Comparison of ENCODE assay signal across 12 mouse cellular contexts in the genomic region with DNA sequence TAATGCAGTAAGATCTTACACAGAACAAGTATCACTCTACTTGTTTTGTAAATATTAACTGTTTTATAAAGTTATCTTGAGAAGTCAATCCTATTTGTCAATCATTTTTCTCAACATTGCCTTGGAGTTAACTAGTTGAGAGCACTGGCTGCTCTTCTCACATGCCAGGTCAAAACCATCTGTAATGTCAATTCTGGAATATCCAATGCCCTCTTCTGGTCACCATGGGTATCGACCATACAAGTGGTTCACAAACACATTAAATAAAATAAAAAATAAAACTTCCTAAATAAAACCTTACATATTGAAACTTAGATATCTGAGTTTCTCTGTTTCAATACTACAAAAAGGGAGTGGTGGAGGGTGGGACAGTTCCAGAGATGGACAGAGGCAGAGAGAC.
A peak's percentile ranks its signal among the peaks of the same experiment; 100 is the strongest.
DNase-seq lines count a peak whose midpoint lies in the region; ATAC-seq and TF ChIP-seq lines count a peak whose summit lies in the region.
"Had no signal": no experiment of that assay in that cellular context is flagged by ENCODE, and none has a peak within 500 bp of the region (broad histone marks: within the 10 kb centered on the region; RNA-seq: fewer than 3 reads in every experiment).

No protein-coding gene starts in this region.

- DNase-seq in hindbrain, postnatal 0 days (ENCODE audit: low spot score): no peak
- DNase-seq in thymus, postnatal 0 days (ENCODE audit: low spot score): peak; percentile 8
- no peak for DNase-seq in thymus, adult 18-20 months
- DNase-seq in R1 (ENCODE audit: low read depth, low spot score): peak; percentile 6
- DNase-seq in splenic B cell, adult 2 months (ENCODE audit: low read depth, low spot score): peak; percentile 19
- DNase-seq in adrenal gland, adult 8-10 months: no peak
- DNase-seq: liver, embryonic 13.5 days; right cerebral cortex, postnatal 14 days had no signal

- H3K36me3 ChIP-seq in hindbrain, postnatal 0 days (ENCODE audit: insufficient read depth, low read length): no peaks in the 10 kb centered on the region
- H3K36me3 ChIP-seq in hindbrain, embryonic 16.5 days (ENCODE audit: control insufficient read depth, insufficient read depth, low read length): no peaks in the 10 kb centered on the region
- no peaks in the 10 kb centered on the region for H3K36me3 ChIP-seq in splenic B cell, adult 2 months (ENCODE audit: control insufficient read depth, insufficient read depth, low read length, poor library complexity, severe bottlenecking)
- H3K36me3 ChIP-seq: liver, embryonic 13.5 days; neural tube, embryonic 13.5 days had no signal

- H3K4me2 ChIP-seq in hindbrain, postnatal 0 days (ENCODE audit: low read depth, low read length): no peak overlapping the region
- H3K4me2 ChIP-seq in hindbrain, embryonic 16.5 days (ENCODE audit: low read length): no peak overlapping the region
- H3K4me2 ChIP-seq: liver, embryonic 13.5 days; neural tube, embryonic 13.5 days had no signal

- H3K27ac ChIP-seq in hindbrain, postnatal 0 days: no peak overlapping the region
- H3K27ac ChIP-seq in hindbrain, embryonic 16.5 days (ENCODE audit: low read depth, low read length): no peak overlapping the region
- H3K27ac ChIP-seq: liver, embryonic 13.5 days; neural tube, embryonic 13.5 days had no signal

- 28% methylated on average over 1 of the region's 1 CpGs for WGBS in hindbrain, postnatal 0 days
- 23% methylated on average over 1 of the region's 1 CpGs for WGBS in hindbrain, embryonic 16.5 days

- ATAC-seq in hindbrain, postnatal 0 days: no peak
- no peak for ATAC-seq in hindbrain, embryonic 16.5 days
- no peak for ATAC-seq in megakaryocyte-erythroid progenitor cell, adult 5-6 weeks (replicated peaks; ENCODE audit: low FRiP score, low TSS enrichment, poor library complexity, severe bottlenecking)

- no peaks in the 10 kb centered on the region for H3K4me1 ChIP-seq in hindbrain, postnatal 0 days (ENCODE audit: insufficient read depth, low read length)
- H3K4me1 ChIP-seq in hindbrain, embryonic 16.5 days (ENCODE audit: control insufficient read depth, insufficient read depth, low read depth, low read length): no peaks in the 10 kb centered on the region
- H3K4me1 ChIP-seq: liver, embryonic 13.5 days; megakaryocyte, embryonic 14.5 days; neural tube, embryonic 13.5 days had no signal

- no peaks in the 10 kb centered on the region for H3K27me3 ChIP-seq in hindbrain, postnatal 0 days (ENCODE audit: insufficient read depth, low read length)
- H3K27me3 ChIP-seq in hindbrain, embryonic 16.5 days (replicated peaks; ENCODE audit: control insufficient read depth, insufficient read depth, low read length): no peaks in the 10 kb centered on the region
- H3K27me3 ChIP-seq in splenic B cell, adult 2 months (ENCODE audit: control insufficient read depth, insufficient read depth, low read length, poor library complexity, severe bottlenecking): no peaks in the 10 kb centered on the region
- H3K27me3 ChIP-seq: liver, embryonic 13.5 days; megakaryocyte, embryonic 14.5 days; neural tube, embryonic 13.5 days had no signal

- no peak overlapping the region for H3K9ac ChIP-seq in hindbrain, postnatal 0 days (replicated peaks; ENCODE audit: low read length)
- H3K9ac ChIP-seq in hindbrain, embryonic 16.5 days (ENCODE audit: low read depth, low read length): no peak overlapping the region
- H3K9ac ChIP-seq: liver, embryonic 13.5 days; neural tube, embryonic 13.5 days had no signal

- peak; percentile 32; the same call in 1 of the 2 replicates for TF ChIP-seq CTCF in hindbrain, postnatal 0 days (IDR thresholded peaks at IDR 0.05; ENCODE audit: low read depth)

- H3K4me3 ChIP-seq in hindbrain, postnatal 0 days (ENCODE audit: low read length): no peak overlapping the region
- H3K4me3 ChIP-seq in hindbrain, embryonic 16.5 days (ENCODE audit: low read length): no peak overlapping the region
- H3K4me3 ChIP-seq: liver, embryonic 13.5 days; megakaryocyte, embryonic 14.5 days; neural tube, embryonic 13.5 days had no signal

- no peaks in the 10 kb centered on the region for H3K9me3 ChIP-seq in hindbrain, postnatal 0 days (ENCODE audit: low read length)
- no peaks in the 10 kb centered on the region for H3K9me3 ChIP-seq in hindbrain, embryonic 16.5 days (ENCODE audit: control insufficient read depth, low read length)
- H3K9me3 ChIP-seq: liver, embryonic 13.5 days; megakaryocyte, embryonic 14.5 days; neural tube, embryonic 13.5 days had no signal

Comparison
In these comparisons a context has a peak if more than half of its experiments do, and no peak if none do; other contexts are left out.
1. DNase-seq: peak in thymus, postnatal 0 days (single experiment), R1 (single experiment) and splenic B cell, adult 2 months (single experiment); none in hindbrain, postnatal 0 days (single experiment), thymus, adult 18-20 months (0 of 2) and adrenal gland, adult 8-10 months (single experiment).